Mouse (Mus musculus) megakaryocyte, embryonic 14.5 days (primary cell): ENCODE measurements around the gene Frs2.

Source experiments
- FLI1 ChIP-seq: IDR thresholded peaks from 2 replicates; pipeline ENCODE4 v1.6.1; 2012; ENCODE audit warnings: low read length, inconsistent platforms, mixed read lengths
- GATA1 ChIP-seq: IDR thresholded peaks from 3 replicates; pipeline ENCODE4 v1.6.1; 2012; ENCODE audit warnings: mixed read lengths, low read length, inconsistent platforms, borderline replicate concordance

- no peak for TF ChIP-seq GATA1
- TF ChIP-seq FLI1 = no peak
Measured at GRCm38 (mm10) chr10:117126719-117127118, 21.6 kb downstream of the Frs2 start.
